Comparison of ENCODE assay signal across 13 mouse cellular contexts in the genomic region with DNA sequence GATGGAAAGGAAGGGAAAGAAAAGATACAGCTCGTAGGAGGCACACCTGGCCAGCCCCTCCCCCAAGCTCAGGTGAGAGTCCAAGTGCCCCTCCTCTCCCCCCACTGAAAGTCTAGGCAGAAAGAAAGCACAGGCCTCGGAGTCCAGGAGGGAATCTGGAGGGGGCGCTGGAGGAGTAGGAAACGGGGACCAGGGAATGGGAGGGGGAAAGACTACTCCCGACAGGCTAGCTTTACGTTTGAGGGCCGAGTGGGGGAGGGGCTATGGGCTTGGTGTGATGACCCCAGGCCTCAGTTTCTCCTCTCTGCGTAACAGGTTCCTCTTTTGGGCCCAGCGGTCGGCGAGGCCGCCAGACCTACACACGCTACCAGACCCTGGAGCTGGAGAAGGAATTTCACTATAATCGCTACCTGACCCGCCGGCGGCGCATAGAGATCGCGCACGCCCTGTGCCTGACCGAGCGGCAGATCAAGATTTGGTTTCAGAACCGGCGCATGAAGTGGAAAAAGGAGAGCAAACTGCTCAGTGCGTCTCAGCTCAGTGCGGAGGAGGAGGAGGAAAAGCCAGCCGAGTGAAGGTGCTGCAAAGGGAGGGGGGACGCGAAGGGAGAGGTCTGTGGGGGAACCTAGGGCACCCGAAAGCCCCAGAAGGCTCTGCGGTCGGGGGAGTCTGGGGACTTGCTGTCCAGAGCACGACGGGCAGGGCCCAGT. TPM values are rescaled to one million over a fixed set of nuclear protein-coding genes. Genes with fewer than 3 reads are reported as not detected.
DNase-seq lines count a peak whose midpoint lies in the region; ATAC-seq lines count a peak whose summit lies in the region.
"Had no signal": no experiment of that assay in that cellular context is flagged by ENCODE, and none has a peak within 500 bp of the region (broad histone marks: within the 10 kb centered on the region; RNA-seq: fewer than 3 reads in every experiment).

No protein-coding gene starts in this region.

- intact Hi-C loops in gastrocnemius, postnatal 14 days (cut with DNase I; ENCODE audit: low total_unique reads), result loop anchor here (5.0 to 10.0 kb wide), 2 partner anchors 104 to 237 kb away; no protein-coding TSS in a partner anchor

- peaks cover 76% of the 10 kb centered on the region for H3K27me3 ChIP-seq in lung, embryonic 16.5 days (ENCODE audit: control insufficient read depth, insufficient read depth, low read depth, low read length)
- H3K27me3 ChIP-seq in stomach, embryonic 15.5 days (replicated peaks), result peaks cover 66% of the 10 kb centered on the region

- no peaks in the 10 kb centered on the region for H3K36me3 ChIP-seq in lung, embryonic 16.5 days (ENCODE audit: control insufficient read depth, insufficient read depth, low read length)
- H3K36me3 ChIP-seq in stomach, embryonic 15.5 days, result no peaks in the 10 kb centered on the region
- H3K36me3 ChIP-seq: forebrain, embryonic 10.5 days had no signal

- H3K4me1 ChIP-seq in lung, embryonic 16.5 days (replicated peaks; ENCODE audit: control insufficient read depth, insufficient read depth, low read length), result peaks cover 8% of the 10 kb centered on the region; the same call in 1 of the 2 replicates
- H3K4me1 ChIP-seq in stomach, embryonic 15.5 days, result peaks cover 20% of the 10 kb centered on the region

- H3K9ac ChIP-seq in lung, embryonic 16.5 days (ENCODE audit: low read length), result peak overlapping the region; percentile 77
- peak overlapping the region; percentile 9; the same call in 1 of the 2 replicates for H3K9ac ChIP-seq in stomach, embryonic 15.5 days

- 1% methylated on average over 35 of the region's 35 CpGs for WGBS in lung, embryonic 16.5 days
- 4% methylated on average over 35 of the region's 35 CpGs for WGBS in stomach, embryonic 15.5 days

- peak overlapping the region; percentile 61 for H3K4me3 ChIP-seq in lung, embryonic 16.5 days (ENCODE audit: low read length)
- peak overlapping the region; percentile 53 for H3K4me3 ChIP-seq in stomach, embryonic 15.5 days (replicated peaks)
- H3K4me3 ChIP-seq: forebrain, embryonic 10.5 days had no signal

- ATAC-seq in lung, embryonic 16.5 days (ENCODE audit: low read depth), result no peak
- no peak for ATAC-seq in stomach, embryonic 15.5 days (ENCODE audit: insufficient read depth, low FRiP score, low read depth)
- ATAC-seq in monocyte, adult 5-6 weeks (replicated peaks; ENCODE audit: insufficient number of reproducible peaks, low FRiP score, low TSS enrichment, poor library complexity, severe bottlenecking), result no peak

- H3K4me2 ChIP-seq in lung, embryonic 16.5 days (ENCODE audit: low read depth, low read length), result peak overlapping the region; percentile 79
- H3K4me2 ChIP-seq in stomach, embryonic 15.5 days, result peak overlapping the region; percentile 67

- peak overlapping the region; percentile 47 for H3K27ac ChIP-seq in lung, embryonic 16.5 days (ENCODE audit: low read length)
- peak overlapping the region; percentile 44; the same call in 1 of the 2 replicates for H3K27ac ChIP-seq in stomach, embryonic 15.5 days
- H3K27ac ChIP-seq: forebrain, embryonic 10.5 days had no signal

- H3K9me3 ChIP-seq in lung, embryonic 16.5 days (ENCODE audit: control insufficient read depth, low read length), result no peaks in the 10 kb centered on the region
- no peaks in the 10 kb centered on the region for H3K9me3 ChIP-seq in stomach, embryonic 15.5 days
- H3K9me3 ChIP-seq: forebrain, embryonic 10.5 days had no signal

- DNase-seq in adrenal gland, adult (ENCODE audit: inconsistent age in 2 of 2, low spot score in 1 of 2), result peak; percentile 60 to 78
- no peak for DNase-seq in adrenal gland, postnatal 10 days
- DNase-seq in lung, postnatal 4 days, result no peak
- peak; percentile 70 to 82 for DNase-seq in kidney, postnatal 25 days
- no peak for DNase-seq in gastrocnemius, postnatal 14 days
- DNase-seq: cerebellum, adult 18-20 months; heart, postnatal 36 days had no signal

RNA-seq across cellular contexts. Expression of a gene that starts 2.6 kb away (rescaled TPM):
- total RNA-seq in adrenal gland, postnatal 10 days (2021), result 10 to 100 TPM; 12.1 to 17.1 TPM
- 39.2 and 46.6 TPM in 2 replicates for polyA plus RNA-seq in lung, embryonic 16.5 days (2015; fragmentation: Nextera tagmentation; extraction: Ambion mirVana)
- polyA plus RNA-seq in stomach, embryonic 15.5 days (2015; fragmentation: Nextera tagmentation; extraction: Ambion mirVana), result 17.6 and 17.9 TPM in 2 replicates
- not detected in 3 replicates for total RNA-seq in monocyte, adult 5-6 weeks (2017)
- under 1 TPM; 0.90 to 0.91 TPM for total RNA-seq in gastrocnemius, postnatal 14 days (2021)
- total RNA-seq: left cerebral cortex, postnatal 14 days had no signal
- polyA plus RNA-seq: forebrain, embryonic 10.5 days; midbrain, postnatal 0 days had no signal

RNA-seq across cellular contexts. Expression of a gene that starts 8.2 kb away (rescaled TPM):
- 10 to 100 TPM; 23.6 to 29.8 TPM for total RNA-seq in adrenal gland, postnatal 10 days (2021)
- 8.8 and 11.6 TPM in 2 replicates for polyA plus RNA-seq in lung, embryonic 16.5 days (2015; fragmentation: Nextera tagmentation; extraction: Ambion mirVana)
- 7.5 and 10.7 TPM in 2 replicates for polyA plus RNA-seq in stomach, embryonic 15.5 days (2015; fragmentation: Nextera tagmentation; extraction: Ambion mirVana)
- not detected in 3 replicates for total RNA-seq in monocyte, adult 5-6 weeks (2017)
- under 1 TPM; 0.43 to 0.75 TPM for total RNA-seq in gastrocnemius, postnatal 14 days (2021)
- total RNA-seq: heart, postnatal 36 days; left cerebral cortex, postnatal 14 days had no signal
- polyA plus RNA-seq: forebrain, embryonic 10.5 days; midbrain, postnatal 0 days had no signal

RNA-seq across cellular contexts. Expression of a gene that starts 14.1 kb away (rescaled TPM):
- total RNA-seq in adrenal gland, postnatal 10 days (2021), result 10 to 100 TPM; 27.3 to 27.7 TPM
- 2.2 and 3.2 TPM in 2 replicates for polyA plus RNA-seq in lung, embryonic 16.5 days (2015; fragmentation: Nextera tagmentation; extraction: Ambion mirVana)
- polyA plus RNA-seq in stomach, embryonic 15.5 days (2015; fragmentation: Nextera tagmentation; extraction: Ambion mirVana), result 7.0 and 9.1 TPM in 2 replicates
- not detected in 3 replicates for total RNA-seq in monocyte, adult 5-6 weeks (2017)
- total RNA-seq in gastrocnemius, postnatal 14 days (2021), result 1 to 10 TPM; 1.5 to 1.6 TPM
- total RNA-seq: heart, postnatal 36 days; left cerebral cortex, postnatal 14 days; midbrain, postnatal 0 days had no signal
- polyA plus RNA-seq: forebrain, embryonic 10.5 days; midbrain, postnatal 0 days had no signal

RNA-seq across cellular contexts. Expression of a gene that starts 17.6 kb away (rescaled TPM):
- total RNA-seq in adrenal gland, postnatal 10 days (2021), result 10 to 100 TPM in 1 of 2 experiments, 1 to 10 TPM in 1; 8.4 to 15.9 TPM
- 3.4 TPM in 2 replicates for polyA plus RNA-seq in lung, embryonic 16.5 days (2015; fragmentation: Nextera tagmentation; extraction: Ambion mirVana)
- 3.4 and 3.6 TPM in 2 replicates for polyA plus RNA-seq in stomach, embryonic 15.5 days (2015; fragmentation: Nextera tagmentation; extraction: Ambion mirVana)
- 4.7 to 6.6 TPM (median 5.2 TPM) in 3 replicates for total RNA-seq in monocyte, adult 5-6 weeks (2017)
- total RNA-seq in gastrocnemius, postnatal 14 days (2021), result under 1 TPM; 0.51 to 0.53 TPM
- total RNA-seq: left cerebral cortex, postnatal 14 days had no signal
- polyA plus RNA-seq: forebrain, embryonic 10.5 days; midbrain, postnatal 0 days had no signal

RNA-seq across cellular contexts. Expression of a gene that starts 18.8 kb away (rescaled TPM):
- 10 to 100 TPM; 38.5 to 44.0 TPM for total RNA-seq in adrenal gland, postnatal 10 days (2021)
- 0.33 and 0.79 TPM in 2 replicates for polyA plus RNA-seq in lung, embryonic 16.5 days (2015; fragmentation: Nextera tagmentation; extraction: Ambion mirVana)
- polyA plus RNA-seq in stomach, embryonic 15.5 days (2015; fragmentation: Nextera tagmentation; extraction: Ambion mirVana), result 1.1 and 1.9 TPM in 2 replicates
- total RNA-seq in monocyte, adult 5-6 weeks (2017), result not detected in 3 replicates
- under 1 TPM; 0.71 to 0.74 TPM for total RNA-seq in gastrocnemius, postnatal 14 days (2021)
- total RNA-seq: heart, postnatal 36 days; left cerebral cortex, postnatal 14 days had no signal
- polyA plus RNA-seq: forebrain, embryonic 10.5 days; midbrain, postnatal 0 days had no signal

Comparison
In these comparisons a context has a peak if more than half of its experiments do, and no peak if none do; other contexts are left out.
1. DNase-seq: peak in adrenal gland, adult (2 of 2) and kidney, postnatal 25 days (2 of 2); none in adrenal gland, postnatal 10 days (single experiment), lung, postnatal 4 days (0 of 2) and gastrocnemius, postnatal 14 days (single experiment).
2. RNA of a gene that starts 2.6 kb away (total RNA-seq): 12.1 to 17.1 TPM in adrenal gland, postnatal 10 days; 0.90 to 0.91 TPM in gastrocnemius, postnatal 14 days and not detected in monocyte, adult 5-6 weeks; every median in the first group is over 4 times any median in the second.
3. RNA of a gene that starts 8.2 kb away (total RNA-seq): 23.6 to 29.8 TPM in adrenal gland, postnatal 10 days; 0.43 to 0.75 TPM in gastrocnemius, postnatal 14 days and not detected in monocyte, adult 5-6 weeks; every median in the first group is over 10 times any median in the second.
4. RNA of a gene that starts 14.1 kb away (total RNA-seq): 27.3 to 27.7 TPM in adrenal gland, postnatal 10 days; 1.5 to 1.6 TPM in gastrocnemius, postnatal 14 days and not detected in monocyte, adult 5-6 weeks; every median in the first group is over 10 times any median in the second.